In genomic region chr19:41709497-41710165, GRCm38 (mm10) we compare ENCODE assay signal across 20 mouse cellular contexts. TPM values are rescaled to one million over a fixed set of nuclear protein-coding genes. Genes with fewer than 3 reads are reported as not detected.
DNase-seq lines count a peak whose midpoint lies in the region; ATAC-seq lines count a peak whose summit lies in the region.
"Had no signal": no experiment of that assay in that cellular context is flagged by ENCODE, and none has a peak within 500 bp of the region (broad histone marks: within the 10 kb centered on the region; RNA-seq: fewer than 3 reads in every experiment).

No protein-coding gene starts in this region.

- 58% methylated on average over 12 of the region's 12 CpGs for WGBS in forebrain, embryonic 13.5 days
- WGBS in forebrain, embryonic 11.5 days, result 83% methylated on average over 12 of the region's 12 CpGs
- WGBS in midbrain, embryonic 13.5 days, result 66% methylated on average over 12 of the region's 12 CpGs
- WGBS in midbrain, embryonic 11.5 days, result 87% methylated on average over 12 of the region's 12 CpGs
- WGBS in neural tube, embryonic 15.5 days, result 60% methylated on average over 12 of the region's 12 CpGs

- no peak for DNase-seq in forebrain, embryonic 11.5 days (ENCODE audit: low spot score)
- DNase-seq in midbrain, embryonic 11.5 days (ENCODE audit: low spot score, missing footprints), result no peak
- peak; percentile 19 to 24 for DNase-seq in kidney, adult 8-10 months
- DNase-seq in embryo, embryonic 11 days, result no peak
- DNase-seq: adrenal gland, adult 2 months; cerebellum, adult 11-12 months; cerebellum, postnatal 36 days; gastrocnemius, postnatal 25 days; layer of hippocampus, postnatal 36 days; left cerebral cortex, postnatal 4 days; lung, adult 18-20 months; lung, postnatal 4 days; right cerebral cortex, postnatal 4 days; thymus, postnatal 36 days had no signal

- no peak overlapping the region for H3K4me2 ChIP-seq in forebrain, embryonic 13.5 days
- no peak overlapping the region for H3K4me2 ChIP-seq in forebrain, embryonic 11.5 days (ENCODE audit: low read depth, low read length, severe bottlenecking)
- no peak overlapping the region for H3K4me2 ChIP-seq in midbrain, embryonic 13.5 days (replicated peaks)
- H3K4me2 ChIP-seq in midbrain, embryonic 11.5 days, result no peak overlapping the region
- H3K4me2 ChIP-seq in neural tube, embryonic 15.5 days, result no peak overlapping the region
- H3K4me2 ChIP-seq: midbrain, embryonic 12.5 days had no signal

- no peak overlapping the region for H3K9ac ChIP-seq in forebrain, embryonic 13.5 days
- no peak overlapping the region for H3K9ac ChIP-seq in forebrain, embryonic 11.5 days (ENCODE audit: low read length)
- no peak overlapping the region for H3K9ac ChIP-seq in midbrain, embryonic 13.5 days (replicated peaks)
- H3K9ac ChIP-seq in midbrain, embryonic 11.5 days (ENCODE audit: low read length), result no peak overlapping the region
- no peak overlapping the region for H3K9ac ChIP-seq in neural tube, embryonic 15.5 days (replicated peaks)
- H3K9ac ChIP-seq: midbrain, embryonic 12.5 days had no signal

- peaks cover 37% of the 10 kb centered on the region for H3K4me1 ChIP-seq in forebrain, embryonic 13.5 days
- H3K4me1 ChIP-seq in forebrain, embryonic 11.5 days (replicated peaks; ENCODE audit: control insufficient read depth, insufficient read depth, low read length), result peaks cover 14% of the 10 kb centered on the region
- H3K4me1 ChIP-seq in midbrain, embryonic 13.5 days (replicated peaks), result peaks cover 44% of the 10 kb centered on the region
- peaks cover 28% of the 10 kb centered on the region for H3K4me1 ChIP-seq in midbrain, embryonic 11.5 days (ENCODE audit: control insufficient read depth, insufficient read depth, low read length)
- peaks cover 64% of the 10 kb centered on the region for H3K4me1 ChIP-seq in neural tube, embryonic 15.5 days

- no peaks in the 10 kb centered on the region for H3K27me3 ChIP-seq in forebrain, embryonic 13.5 days
- H3K27me3 ChIP-seq in forebrain, embryonic 11.5 days (ENCODE audit: control insufficient read depth, insufficient read depth, low read length), result no peaks in the 10 kb centered on the region
- H3K27me3 ChIP-seq in midbrain, embryonic 13.5 days, result peaks cover 9% of the 10 kb centered on the region; the same call in 1 of the 2 replicates
- peaks cover 3% of the 10 kb centered on the region; the same call in 1 of the 2 replicates for H3K27me3 ChIP-seq in midbrain, embryonic 11.5 days (ENCODE audit: control insufficient read depth, insufficient read depth, low read length)
- H3K27me3 ChIP-seq in neural tube, embryonic 15.5 days (replicated peaks), result no peaks in the 10 kb centered on the region

- 0 out of 2 replicates have a peak overlapping the region, but pooled peaks have one; percentile 15 for H3K27ac ChIP-seq in forebrain, embryonic 13.5 days
- H3K27ac ChIP-seq in forebrain, embryonic 11.5 days (ENCODE audit: low read depth, low read length), result no peak overlapping the region
- peak overlapping the region; percentile 58; the same call in 1 of the 2 replicates for H3K27ac ChIP-seq in midbrain, embryonic 13.5 days
- no peak overlapping the region for H3K27ac ChIP-seq in midbrain, embryonic 11.5 days (ENCODE audit: low read depth, low read length)
- 0 out of 2 replicates have a peak overlapping the region, but pooled peaks have one; percentile 19 for H3K27ac ChIP-seq in neural tube, embryonic 15.5 days (replicated peaks)
- H3K27ac ChIP-seq: embryonic facial prominence, embryonic 10.5 days; heart, embryonic 10.5 days; midbrain, embryonic 12.5 days had no signal

- peak; percentile 79 for ATAC-seq in forebrain, embryonic 13.5 days
- ATAC-seq in forebrain, embryonic 11.5 days (replicated peaks; ENCODE audit: low FRiP score), result no peak
- ATAC-seq in midbrain, embryonic 13.5 days, result 0 out of 2 replicates have a peak, but pooled peaks have one; percentile 15
- ATAC-seq in midbrain, embryonic 11.5 days (ENCODE audit: low FRiP score), result no peak
- no peak for ATAC-seq in neural tube, embryonic 15.5 days (ENCODE audit: low FRiP score)

- no peak overlapping the region for H3K4me3 ChIP-seq in forebrain, embryonic 13.5 days
- H3K4me3 ChIP-seq in forebrain, embryonic 11.5 days (ENCODE audit: low read depth, low read length), result no peak overlapping the region
- H3K4me3 ChIP-seq in midbrain, embryonic 13.5 days (replicated peaks), result no peak overlapping the region
- no peak overlapping the region for H3K4me3 ChIP-seq in midbrain, embryonic 11.5 days (ENCODE audit: low read depth, low read length)
- no peak overlapping the region for H3K4me3 ChIP-seq in neural tube, embryonic 15.5 days (replicated peaks)
- H3K4me3 ChIP-seq: embryonic facial prominence, embryonic 10.5 days; heart, embryonic 10.5 days; midbrain, embryonic 12.5 days had no signal

- H3K9me3 ChIP-seq in forebrain, embryonic 13.5 days (replicated peaks), result no peaks in the 10 kb centered on the region
- H3K9me3 ChIP-seq in forebrain, embryonic 11.5 days (ENCODE audit: control insufficient read depth, low read length), result no peaks in the 10 kb centered on the region
- no peaks in the 10 kb centered on the region for H3K9me3 ChIP-seq in midbrain, embryonic 13.5 days
- no peaks in the 10 kb centered on the region for H3K9me3 ChIP-seq in midbrain, embryonic 11.5 days (ENCODE audit: control insufficient read depth, low read length)
- H3K9me3 ChIP-seq in neural tube, embryonic 15.5 days (replicated peaks), result no peaks in the 10 kb centered on the region
- H3K9me3 ChIP-seq: embryonic facial prominence, embryonic 10.5 days; heart, embryonic 10.5 days; midbrain, embryonic 12.5 days had no signal

- H3K36me3 ChIP-seq in forebrain, embryonic 13.5 days (ENCODE audit: poor library complexity, severe bottlenecking), result no peaks in the 10 kb centered on the region; the same call in 1 of the 2 replicates
- H3K36me3 ChIP-seq in forebrain, embryonic 11.5 days (ENCODE audit: control insufficient read depth, insufficient read depth, low read length), result no peaks in the 10 kb centered on the region
- H3K36me3 ChIP-seq in midbrain, embryonic 13.5 days, result no peaks in the 10 kb centered on the region
- no peaks in the 10 kb centered on the region for H3K36me3 ChIP-seq in midbrain, embryonic 11.5 days (ENCODE audit: control insufficient read depth, insufficient read depth, low read length)
- no peaks in the 10 kb centered on the region for H3K36me3 ChIP-seq in neural tube, embryonic 15.5 days
- H3K36me3 ChIP-seq: embryonic facial prominence, embryonic 10.5 days; heart, embryonic 10.5 days; midbrain, embryonic 12.5 days had no signal

RNA-seq across cellular contexts. Expression of gene Slit1, which starts 33.8 kb away (rescaled TPM):
- 13.9 and 14.4 TPM in 2 replicates for polyA plus RNA-seq in forebrain, embryonic 13.5 days (2015; fragmentation: Nextera tagmentation; extraction: Ambion mirVana)
- 4.6 and 5.6 TPM in 2 replicates for polyA plus RNA-seq in forebrain, embryonic 11.5 days (2014; fragmentation: Nextera tagmentation; extraction: Ambion mirVana)
- polyA plus RNA-seq in midbrain, embryonic 13.5 days (2015; fragmentation: Nextera tagmentation; extraction: Ambion mirVana), result 13.2 and 23.8 TPM in 2 replicates
- polyA plus RNA-seq in midbrain, embryonic 11.5 days (2014; fragmentation: Nextera tagmentation; extraction: Ambion mirVana), result 8.8 and 10.2 TPM in 2 replicates
- polyA plus RNA-seq in neural tube, embryonic 15.5 days (2015; fragmentation: Nextera tagmentation; extraction: Ambion mirVana), result 32.8 and 36.8 TPM in 2 replicates

Comparison
In these comparisons a context has a peak if more than half of its experiments do, and no peak if none do; other contexts are left out.
1. ATAC-seq: peak in forebrain, embryonic 13.5 days (single experiment) and midbrain, embryonic 13.5 days (single experiment); none in forebrain, embryonic 11.5 days (single experiment), midbrain, embryonic 11.5 days (single experiment) and neural tube, embryonic 15.5 days (single experiment).
2. H3K27ac ChIP-seq: peak in forebrain, embryonic 13.5 days (single experiment), midbrain, embryonic 13.5 days (single experiment) and neural tube, embryonic 15.5 days (single experiment); none in forebrain, embryonic 11.5 days (single experiment) and midbrain, embryonic 11.5 days (single experiment).
3. DNase-seq: peak in kidney, adult 8-10 months (2 of 2); none in forebrain, embryonic 11.5 days (single experiment), midbrain, embryonic 11.5 days (single experiment) and embryo, embryonic 11 days (single experiment).